Mouse (Mus musculus) retina, embryonic 14.5 days (tissue): ENCODE results near the gene Ms4a6c.
"Not testable (repeated sequence)": the region's sequence is repeated elsewhere in the genome, so short reads cannot be mapped to it uniquely, and the experiment has no call there.

Experiments
- DNase-seq: peaks from one replicate; pipeline ENCODE4 v3.0.0-alpha.2; 2015; ENCODE audit warnings: low spot score

Gene Ms4a6c

GRCm38 (mm10) chr19:11469215-11469614, at the start of gene Ms4a6c:
Gene Ms4a6c, plus strand, starts transcription at chr19:11469366.
- not testable (repeated sequence) for DNase-seq

DNA sequence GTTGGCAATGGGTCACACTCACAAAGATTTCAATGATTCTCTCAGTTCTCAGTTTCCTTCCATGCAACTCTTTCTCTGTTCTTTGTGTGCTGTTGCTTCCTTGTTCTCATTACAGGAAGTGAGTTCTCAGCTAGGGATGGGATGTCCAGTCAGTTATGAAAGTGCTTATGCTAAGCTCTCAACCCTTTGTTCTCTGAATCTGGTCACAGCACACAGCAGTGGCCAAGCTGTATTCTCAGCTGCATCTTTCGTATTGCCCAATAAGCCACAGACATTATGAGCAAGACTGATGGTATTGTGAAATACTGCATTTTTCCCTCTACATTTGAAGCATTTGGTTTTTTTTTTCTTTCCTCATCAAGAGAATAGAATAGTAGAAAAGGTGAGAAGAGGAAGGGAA, 38.0 kb upstream of the Ms4a6c start:
- not testable (repeated sequence) for DNase-seq

DNA sequence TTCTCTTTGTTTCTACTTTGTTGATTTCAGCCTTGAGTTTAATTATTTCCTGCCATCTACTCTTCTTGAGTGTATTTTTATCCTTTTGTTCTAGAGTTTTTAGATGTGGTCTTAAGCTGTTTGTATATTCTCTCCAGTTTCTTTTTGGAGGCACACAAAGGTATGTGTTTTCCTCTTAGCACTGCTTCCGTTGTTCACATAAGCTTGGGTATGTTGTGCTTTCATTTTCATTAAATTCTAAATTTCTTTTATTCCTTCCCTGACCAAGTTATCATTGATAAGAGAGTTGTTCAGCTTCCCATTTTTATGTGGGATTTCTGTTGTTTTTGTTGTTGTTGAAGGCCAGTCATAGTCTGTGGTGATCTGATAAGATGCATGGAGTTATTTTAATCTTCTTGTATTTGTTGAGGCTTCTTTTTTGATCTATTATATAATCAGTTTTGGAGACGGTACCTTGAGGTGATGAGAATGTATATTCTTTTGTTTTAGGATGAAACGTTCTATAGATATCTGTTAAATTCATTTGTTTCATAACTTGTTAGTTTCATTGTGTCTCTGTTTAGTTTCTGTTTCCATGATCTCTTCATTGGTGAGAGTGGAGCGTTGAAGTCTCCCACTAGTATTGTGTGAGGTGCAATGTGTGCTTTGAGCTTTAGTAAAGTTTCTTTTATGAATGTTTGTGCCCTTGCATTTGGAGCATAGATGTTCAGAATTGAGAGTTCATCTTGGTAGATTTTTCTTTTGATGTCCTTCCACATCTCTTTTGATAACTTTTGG, 33.9 kb upstream of the Ms4a6c start:
- DNase-seq: no peak

DNA sequence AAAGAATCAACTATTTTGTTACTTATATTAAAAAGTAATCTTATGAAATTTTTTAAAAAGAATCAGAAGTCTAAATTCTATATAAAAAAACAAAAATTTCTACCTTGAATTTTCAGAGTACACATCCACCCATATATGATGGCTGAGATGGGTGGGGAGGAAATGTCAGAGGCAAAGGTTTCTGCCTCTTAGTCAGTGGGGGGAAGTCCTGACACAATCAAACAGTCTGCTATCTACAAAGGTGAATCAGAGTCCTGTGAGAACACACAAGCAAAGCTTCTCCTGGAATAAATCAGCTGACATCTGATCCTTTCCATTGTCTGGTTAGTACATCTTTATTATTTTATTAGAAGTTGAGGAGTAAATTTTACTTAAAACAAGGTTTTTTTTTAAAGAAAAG, 25.8 kb upstream of the Ms4a6c start, which contains the start of gene Ms4a4b:
TSS of gene Ms4a4b (plus strand) at position 216 of the 400 bp plus-strand sequence.
- DNase-seq: no peak

- no peak for DNase-seq
Measured at GRCm38 (mm10) chr19:11443964-11444363, 25.2 kb upstream of the Ms4a6c start.

GRCm38 (mm10) chr19:11447238-11447637, 21.9 kb upstream of the Ms4a6c start:
- no peak for DNase-seq

DNA sequence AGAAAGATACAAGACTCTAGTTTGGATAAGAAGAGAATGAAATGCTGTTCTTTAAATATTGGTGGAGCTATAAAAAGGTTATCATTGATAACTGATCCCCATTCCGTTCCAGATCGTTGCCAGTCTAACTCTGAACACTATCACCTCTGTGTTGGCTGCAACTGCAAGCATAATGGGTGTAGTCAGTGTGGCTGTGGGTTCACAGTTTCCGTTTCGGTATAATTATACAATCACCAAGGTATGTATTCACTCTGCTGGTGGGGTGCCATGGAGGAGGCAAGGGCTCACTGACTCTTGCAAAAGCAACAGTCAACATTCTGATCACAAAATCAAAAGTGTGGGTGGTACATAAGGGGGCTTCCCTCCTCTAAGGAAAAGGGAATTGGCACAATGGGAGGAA, 10.1 kb upstream of the Ms4a6c start:
- DNase-seq: not testable (repeated sequence)

- not testable (repeated sequence) for DNase-seq
Measured at GRCm38 (mm10) chr19:11464795-11465194, 4.4 kb upstream of the Ms4a6c start.

DNA sequence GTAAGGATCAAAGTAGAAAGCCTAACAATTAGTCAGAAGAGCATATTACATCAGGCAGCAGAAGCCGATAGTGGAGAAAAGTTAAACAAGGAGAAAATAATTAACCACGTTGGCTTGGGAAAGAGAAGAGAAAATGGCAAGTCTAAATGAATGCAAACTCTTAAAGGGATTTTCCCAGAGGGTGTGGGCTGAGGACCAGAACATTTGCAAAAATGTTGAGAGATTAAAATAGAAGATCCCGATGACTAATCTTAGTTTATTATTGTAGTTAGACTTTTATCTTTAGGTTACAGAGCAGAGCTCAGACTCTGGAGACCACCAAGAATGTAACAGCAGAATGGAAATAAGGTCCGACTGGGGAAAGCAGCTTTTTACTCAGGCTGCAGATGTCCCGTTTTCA, 2.7 kb upstream of the Ms4a6c start:
- DNase-seq: no peak

DNA sequence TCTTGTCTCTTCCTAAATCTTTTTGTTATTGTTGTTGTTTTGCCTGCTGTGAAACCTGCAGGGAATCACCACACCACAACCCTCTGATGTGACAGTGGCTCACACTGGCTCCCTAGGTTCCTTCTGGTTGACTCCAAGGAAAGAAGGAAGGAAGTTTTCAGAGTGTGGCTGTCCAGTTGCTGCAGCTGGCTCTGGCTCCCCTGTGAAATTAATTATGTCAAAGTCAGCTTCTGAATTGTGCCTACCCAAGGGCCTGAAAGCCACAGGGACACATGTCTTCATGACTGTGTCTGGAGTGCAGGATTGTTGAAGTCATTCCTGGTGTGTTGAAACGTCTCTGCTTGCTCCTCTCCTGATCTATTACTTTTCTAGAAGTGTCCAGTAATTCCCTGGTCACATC, 805 bp upstream of the Ms4a6c start:
- not testable (repeated sequence) for DNase-seq

GRCm38 (mm10) chr19:11479714-11480113, 10.5 kb downstream of the Ms4a6c start:
- DNase-seq: no peak

GRCm38 (mm10) chr19:11482684-11483083, 13.5 kb downstream of the Ms4a6c start:
- DNase-seq: no peak

DNA sequence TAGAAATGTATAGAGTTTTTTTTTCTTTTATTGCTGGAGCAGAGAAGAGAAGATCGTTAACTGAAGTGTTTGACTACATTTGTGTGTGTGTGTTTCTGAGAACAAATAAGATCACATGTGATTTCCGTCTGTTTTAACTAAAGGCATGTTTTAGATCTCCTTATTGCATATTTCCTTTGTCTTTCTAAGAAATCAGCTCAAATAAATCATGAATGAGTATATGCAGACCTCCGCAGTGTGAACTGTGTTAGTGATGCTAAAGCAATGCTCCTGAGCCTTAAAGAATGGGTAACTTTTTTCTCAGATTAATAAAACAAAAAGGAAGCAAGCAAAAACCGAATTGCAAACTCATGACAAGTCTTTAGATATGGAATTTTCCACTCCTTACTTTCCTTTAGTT, 14.8 kb downstream of the Ms4a6c start:
- no peak for DNase-seq

DNA sequence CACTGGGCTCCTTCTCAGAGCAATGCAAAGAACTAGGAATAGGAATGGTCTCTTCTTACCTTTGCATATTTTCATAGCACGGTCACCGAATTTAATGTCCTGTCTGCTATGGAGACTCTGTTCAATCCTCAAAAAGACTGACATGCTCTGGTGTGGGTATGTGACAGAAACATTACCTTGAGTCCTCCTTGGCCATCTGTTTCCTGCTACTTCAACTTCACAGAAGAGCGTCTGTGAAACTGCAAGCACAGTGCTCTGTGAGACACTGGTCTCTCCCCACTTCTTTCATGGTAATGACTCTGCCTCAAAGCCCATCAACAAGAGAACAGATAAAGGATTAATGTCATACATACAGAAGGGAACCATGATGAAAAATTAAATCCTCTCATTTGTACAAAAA, 15.2 kb downstream of the Ms4a6c start:
- DNase-seq: no peak

DNA sequence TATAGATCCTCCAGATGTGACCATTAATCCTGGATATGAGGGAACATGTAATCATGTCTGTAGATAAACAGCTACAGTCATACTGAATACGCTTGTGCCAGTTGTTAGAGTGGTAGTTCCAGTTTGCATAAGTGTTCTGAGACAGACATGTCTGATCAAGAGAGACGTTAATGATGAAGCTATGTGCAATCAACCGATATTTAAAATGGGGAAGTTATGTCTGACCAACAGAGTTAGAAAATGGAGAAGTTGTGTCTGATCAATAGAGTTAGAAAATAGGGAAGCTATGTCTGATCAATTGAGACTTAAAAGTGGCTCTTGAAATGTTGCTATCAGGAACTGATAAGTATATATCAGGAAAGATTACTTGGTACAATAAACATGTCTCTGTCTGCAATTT, 16.1 kb downstream of the Ms4a6c start:
- no peak for DNase-seq

- DNase-seq: no peak
Measured at GRCm38 (mm10) chr19:11485746-11486145, 16.6 kb downstream of the Ms4a6c start, which contains the start of gene Gm8369. Gene Gm8369, plus strand, starts transcription at chr19:11485938.

- no peak for DNase-seq
Measured at GRCm38 (mm10) chr19:11486599-11486998, 17.4 kb downstream of the Ms4a6c start.

DNA sequence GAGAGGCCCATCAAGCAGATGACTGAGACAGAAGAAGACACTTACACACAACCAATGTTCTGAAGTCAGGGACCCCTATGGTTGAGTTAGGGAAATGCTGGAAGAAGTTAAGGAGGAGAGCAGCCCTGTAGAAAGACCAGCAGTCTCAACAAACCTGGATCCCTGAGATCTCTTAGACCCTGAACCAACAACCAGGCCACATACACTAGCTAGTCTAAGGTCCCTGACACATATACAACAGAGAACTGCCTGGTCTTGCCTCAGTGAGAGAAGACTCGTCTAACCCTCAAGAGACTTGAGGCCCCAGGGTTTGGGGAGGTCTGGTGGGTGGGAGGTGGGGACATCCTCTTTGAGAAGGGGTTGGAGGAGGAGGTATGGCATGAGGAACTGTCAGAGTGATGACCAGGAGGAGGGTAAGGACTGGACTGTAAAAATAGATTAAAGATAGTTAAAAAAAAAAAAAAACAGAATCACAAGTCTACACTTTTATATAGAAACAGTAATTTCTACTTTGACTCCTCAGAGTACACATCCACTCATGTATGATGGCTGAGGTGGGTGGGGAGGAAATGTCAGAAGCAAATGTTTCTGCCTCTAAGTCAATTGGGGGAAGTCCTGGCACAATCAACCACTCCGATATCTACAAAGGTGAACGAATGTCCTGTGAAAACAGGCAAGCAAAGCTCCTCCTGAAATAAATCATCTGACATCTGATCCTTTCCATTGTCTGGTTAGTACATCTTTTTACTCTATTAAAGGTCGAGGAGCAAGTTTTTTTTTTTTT, 22.4 kb downstream of the Ms4a6c start:
- no peak for DNase-seq

- DNase-seq: no peak
Measured at GRCm38 (mm10) chr19:11492671-11493070, 23.5 kb downstream of the Ms4a6c start.

DNA sequence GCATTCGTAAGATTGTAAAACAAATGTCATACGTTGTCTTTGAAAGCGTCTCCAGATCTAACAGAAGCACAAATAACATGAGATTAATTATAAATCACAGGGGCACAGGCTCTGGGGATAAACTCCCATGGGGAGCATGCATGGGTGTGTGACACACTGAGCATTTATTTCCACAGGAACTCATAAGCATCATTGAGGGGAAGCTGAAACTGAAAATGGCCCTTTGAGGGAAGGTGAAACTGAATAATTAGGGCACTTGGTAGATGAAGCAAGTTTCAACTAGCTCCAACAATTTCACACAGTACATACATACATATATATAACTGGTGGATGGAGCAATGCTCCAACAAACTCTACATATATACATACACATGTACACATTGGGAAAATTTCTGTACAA, 25.4 kb downstream of the Ms4a6c start:
- no peak for DNase-seq

DNA sequence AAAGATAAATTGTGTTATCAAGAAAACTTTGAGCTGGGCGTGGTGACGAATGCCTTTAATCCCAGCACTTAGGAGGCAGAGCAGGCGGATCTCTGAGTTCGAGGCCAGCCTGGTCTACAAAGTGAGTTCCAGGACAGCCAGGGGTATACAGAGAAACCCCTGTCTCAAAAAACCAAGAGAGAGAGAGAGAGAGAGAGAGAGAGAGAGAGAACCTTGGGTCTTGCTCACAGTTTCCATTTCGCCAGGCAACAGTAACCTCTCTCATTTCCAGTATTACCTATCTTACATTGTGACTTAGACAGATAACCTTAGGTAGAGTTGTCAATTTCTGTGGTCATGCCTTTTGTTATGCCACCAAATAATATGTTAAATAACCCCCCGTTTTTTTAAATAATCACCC, 27.2 kb downstream of the Ms4a6c start:
- no peak for DNase-seq

DNA sequence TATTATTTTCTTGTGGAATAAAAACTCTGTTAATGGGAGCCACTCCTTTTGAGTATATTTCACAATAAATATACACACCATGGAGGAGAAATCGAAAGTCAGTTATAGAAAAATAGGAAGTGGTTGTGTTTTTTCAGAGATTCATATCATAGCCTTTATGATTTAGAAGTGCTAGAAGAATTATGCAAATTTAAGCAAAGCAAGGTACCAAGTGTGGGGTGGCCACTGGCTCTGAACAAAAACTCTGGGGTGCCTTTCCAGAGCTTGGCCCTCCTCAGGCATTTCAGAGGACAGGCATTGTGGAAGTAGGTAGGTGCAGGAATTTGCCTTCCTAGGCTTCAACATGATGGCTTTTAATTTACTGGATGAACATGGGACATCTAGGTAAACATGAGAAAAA, 28.1 kb downstream of the Ms4a6c start:
- not testable (repeated sequence) for DNase-seq

DNA sequence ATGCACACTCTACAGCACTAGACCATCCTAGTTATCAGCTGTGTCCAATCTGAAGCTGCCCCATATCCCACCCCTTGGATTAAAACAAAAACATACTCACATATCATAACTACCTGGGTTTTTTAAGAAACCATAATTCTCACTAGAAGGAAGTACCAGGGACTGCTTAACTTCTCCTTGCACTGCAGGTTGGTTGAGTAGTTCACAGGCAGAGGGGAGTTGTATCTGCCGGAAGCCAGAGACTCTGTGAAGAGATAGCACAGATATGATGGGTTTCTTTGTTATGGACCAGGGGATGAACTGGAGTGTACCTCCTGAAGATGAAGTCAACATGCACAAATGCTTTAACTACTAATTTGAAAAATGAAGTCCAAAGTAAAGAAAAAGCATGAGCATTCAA, 31.6 kb downstream of the Ms4a6c start:
- DNase-seq: no peak
